Mouse (Mus musculus): ENCODE results near the gene Cds2.
"Not testable (repeated sequence)": the region's sequence is repeated elsewhere in the genome, so short reads cannot be mapped to it uniquely, and the experiment has no call there.

Gene Cds2

DNA sequence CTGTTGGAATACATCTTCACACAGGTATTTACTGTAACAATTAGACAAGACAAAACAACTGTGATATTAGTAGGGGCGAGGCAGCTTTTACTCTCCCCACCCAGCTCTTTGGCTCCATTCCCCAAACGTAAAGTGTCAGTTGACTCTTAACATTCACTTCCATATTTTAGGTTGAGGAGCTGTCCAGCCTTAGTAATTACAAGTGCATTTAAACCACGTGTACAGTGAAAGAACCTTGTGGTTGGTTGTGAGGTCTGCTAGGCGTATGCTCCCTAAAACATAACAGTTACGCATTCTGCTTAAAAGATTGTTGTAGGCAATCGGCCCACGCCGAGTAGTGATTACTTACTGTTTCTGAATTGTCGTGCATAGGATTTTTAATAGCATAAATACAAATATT is 2.2 kb downstream of the Cds2 start:
- no peak for DNase-seq (ENCODE audit: low spot score in 2 of 2)

GRCm38 (mm10) chr2:132266086-132266485 is 3.1 kb downstream of the Cds2 start:
- DNase-seq (ENCODE audit: low spot score in 2 of 2), result no peak

DNA sequence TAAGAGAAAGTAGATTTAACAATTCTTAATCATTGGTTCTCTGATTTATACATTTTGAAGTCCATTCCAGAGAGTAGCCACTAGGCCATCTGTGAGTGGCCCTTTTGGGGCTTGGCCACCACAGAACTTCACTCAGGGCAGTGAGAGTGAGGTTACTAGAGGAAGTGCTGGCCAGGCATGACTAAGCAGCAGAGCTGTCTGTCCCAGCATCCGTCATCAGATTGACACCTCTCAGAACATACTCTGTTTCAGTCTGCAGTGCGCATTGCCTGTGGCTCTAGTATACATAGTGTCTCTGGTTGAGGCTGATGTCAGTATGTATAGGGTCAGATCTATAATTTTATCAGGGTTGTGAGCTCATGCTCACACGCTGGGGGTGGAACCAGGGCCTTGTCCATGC is 6.3 kb downstream of the Cds2 start:
- DNase-seq (ENCODE audit: low spot score in 2 of 2), result no peak

GRCm38 (mm10) chr2:132270331-132270951 is 7.5 kb downstream of the Cds2 start:
- no peak for DNase-seq (ENCODE audit: low spot score in 2 of 2)

- no peak for DNase-seq (ENCODE audit: low spot score in 2 of 2)
Measured at GRCm38 (mm10) chr2:132272694-132273389, 9.9 kb downstream of the Cds2 start.

- no peak for DNase-seq (ENCODE audit: low spot score in 2 of 2)
Measured at GRCm38 (mm10) chr2:132275527-132275926, 12.6 kb downstream of the Cds2 start.

GRCm38 (mm10) chr2:132276249-132276648 is 13.3 kb downstream of the Cds2 start:
- no peak for DNase-seq (ENCODE audit: low spot score in 2 of 2)

GRCm38 (mm10) chr2:132278273-132278853 is 15.4 kb downstream of the Cds2 start:
- no peak for DNase-seq (ENCODE audit: low spot score in 2 of 2)

- DNase-seq (ENCODE audit: low spot score in 2 of 2), result no peak
Measured at GRCm38 (mm10) chr2:132279336-132279882, 16.5 kb downstream of the Cds2 start.

DNA sequence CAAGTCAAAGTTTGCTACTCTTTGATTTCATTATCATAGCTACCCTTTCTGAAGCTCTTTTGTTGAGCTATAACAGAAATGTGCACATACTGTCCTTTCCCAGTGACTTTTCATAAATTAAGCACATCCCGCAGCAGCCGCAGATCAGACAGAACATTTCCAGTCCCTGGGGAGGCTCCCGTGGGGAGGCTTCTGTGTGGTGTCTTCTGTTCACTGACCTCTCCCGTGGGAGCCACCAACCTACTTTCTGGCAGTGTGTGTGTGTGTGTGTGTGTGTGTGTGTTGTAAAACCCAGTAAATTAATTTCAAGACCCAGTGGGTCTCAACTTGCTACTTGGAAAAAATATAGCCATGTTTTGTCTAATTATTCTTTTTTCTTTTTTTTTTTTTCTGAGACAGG is 17.0 kb downstream of the Cds2 start:
- no peak for DNase-seq (ENCODE audit: low spot score in 2 of 2)

GRCm38 (mm10) chr2:132280518-132281120 is 17.7 kb downstream of the Cds2 start:
- no peak for DNase-seq (ENCODE audit: low spot score in 2 of 2)

DNA sequence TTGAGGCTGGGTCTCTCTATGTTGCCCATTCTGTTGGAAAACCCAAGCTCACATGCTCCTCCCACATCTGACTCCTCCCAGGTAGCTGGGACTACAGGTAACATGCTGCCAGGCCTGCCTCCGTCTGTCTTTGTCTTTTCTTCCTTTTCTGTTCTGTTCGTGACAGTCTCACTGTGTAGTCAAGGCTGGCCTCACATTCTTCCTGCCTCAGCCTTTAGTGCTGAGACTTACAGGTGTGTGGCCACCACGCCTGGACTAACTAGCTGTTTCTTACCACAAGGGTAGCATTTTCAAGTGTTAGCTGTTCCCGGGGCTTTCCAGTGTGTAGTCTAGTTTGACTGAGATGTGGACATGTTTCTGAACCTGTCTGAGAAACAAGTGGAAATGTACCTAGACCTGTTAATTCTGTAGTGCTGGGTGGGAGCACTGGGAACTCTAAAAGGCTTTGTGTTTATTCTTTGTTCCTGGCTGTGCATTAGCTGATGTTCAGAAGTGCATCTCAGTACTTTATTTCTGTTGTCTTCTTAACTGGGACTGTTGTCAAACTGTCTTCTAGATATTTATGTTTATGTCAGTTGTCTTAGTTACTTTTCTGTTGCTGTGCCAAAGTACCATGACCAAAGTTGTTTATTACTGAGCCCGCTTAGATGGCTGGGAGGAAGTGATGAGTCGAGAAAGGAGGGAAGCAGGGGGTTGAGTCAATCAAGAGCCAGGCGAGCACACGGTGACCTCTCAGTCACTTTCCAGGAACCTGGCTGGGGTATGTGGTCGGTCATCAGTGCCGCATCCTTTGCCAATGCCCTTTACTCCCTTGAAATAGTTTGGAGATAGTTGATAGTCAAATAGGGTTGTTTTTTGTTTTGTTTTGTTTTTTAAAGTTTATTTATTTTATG is 18.9 kb downstream of the Cds2 start:
- no peak for DNase-seq (ENCODE audit: low spot score in 2 of 2)

DNA sequence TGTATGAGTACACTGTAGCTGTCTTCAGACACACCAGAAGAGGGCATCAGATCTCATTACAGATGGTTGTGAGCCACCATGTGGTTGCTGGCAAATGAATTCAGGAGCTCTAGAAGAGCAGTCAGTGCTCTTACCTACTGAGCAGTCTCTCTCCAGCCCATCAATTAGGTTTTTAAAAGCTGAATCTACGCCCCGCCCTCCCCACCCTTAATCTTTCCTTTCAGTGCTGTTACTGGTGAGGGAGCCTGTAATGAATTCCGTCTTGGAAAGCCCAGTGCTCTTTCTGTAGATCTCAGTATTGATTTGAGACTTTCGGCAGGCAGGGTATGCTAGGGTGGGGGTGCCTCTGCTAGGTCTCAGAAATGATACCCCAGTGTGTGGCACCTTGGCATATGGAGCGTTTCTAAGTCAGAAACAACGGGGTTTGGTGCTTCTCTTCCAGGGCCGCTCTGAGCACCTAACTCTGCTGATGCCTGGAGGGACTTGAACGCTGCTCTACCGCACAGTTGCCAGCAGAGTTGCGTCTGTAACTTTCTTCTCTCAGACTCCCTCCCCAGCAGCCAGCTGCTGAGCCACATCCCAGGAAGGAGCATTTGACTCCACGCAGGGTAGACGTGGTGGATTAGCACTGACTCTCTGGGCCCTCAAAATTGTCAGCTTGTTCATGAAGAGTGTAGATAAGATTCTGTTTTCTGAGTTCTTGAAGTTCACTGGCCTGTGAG is 19.7 kb downstream of the Cds2 start:
- no peak for DNase-seq (ENCODE audit: low spot score in 2 of 2)

GRCm38 (mm10) chr2:132283236-132284070 is 20.5 kb downstream of the Cds2 start:
- DNase-seq (ENCODE audit: low spot score in 2 of 2), result no peak

DNA sequence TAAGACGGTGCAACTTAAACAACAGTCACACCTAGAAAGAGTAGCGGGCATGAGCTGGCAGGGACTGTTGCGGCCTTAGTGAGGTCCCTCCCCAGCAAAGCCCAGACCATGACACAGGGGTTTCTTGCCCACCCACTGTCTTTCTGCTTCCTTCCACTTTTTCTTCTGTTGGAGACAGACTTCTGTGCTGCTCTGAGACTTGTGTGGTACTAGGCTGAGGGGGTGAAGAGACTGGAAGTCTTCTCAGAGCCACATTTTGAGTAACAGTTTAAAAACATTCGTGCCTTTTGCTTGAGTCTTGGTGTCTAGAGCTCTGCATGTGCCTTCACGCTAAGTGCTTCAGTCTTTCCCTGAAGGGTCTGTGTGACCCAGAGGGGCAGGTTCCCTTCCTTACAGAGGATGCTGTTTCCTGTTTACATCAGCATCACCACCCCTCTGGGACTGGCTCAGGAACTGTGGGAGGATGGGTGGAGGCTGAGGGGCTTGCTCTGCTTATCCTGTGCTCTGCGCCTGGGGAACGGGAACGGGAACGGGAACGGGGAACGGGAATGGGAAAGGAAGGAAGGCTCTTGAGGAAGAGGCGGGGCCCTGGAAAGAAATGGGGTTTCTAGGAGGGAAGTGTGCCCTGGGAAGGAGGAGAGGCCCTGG is 21.7 kb downstream of the Cds2 start:
- peak; percentile 85 to 90 for DNase-seq (ENCODE audit: low spot score in 2 of 2)

GRCm38 (mm10) chr2:132285722-132286121 is 22.8 kb downstream of the Cds2 start:
- DNase-seq (ENCODE audit: low spot score in 2 of 2), result not testable (repeated sequence)

GRCm38 (mm10) chr2:132286376-132287076 is 23.6 kb downstream of the Cds2 start:
- peak; percentile 58 to 68 for DNase-seq (ENCODE audit: low spot score in 2 of 2)

GRCm38 (mm10) chr2:132289213-132289612 is 26.3 kb downstream of the Cds2 start:
- DNase-seq (ENCODE audit: low spot score in 2 of 2), result not testable (repeated sequence)

DNA sequence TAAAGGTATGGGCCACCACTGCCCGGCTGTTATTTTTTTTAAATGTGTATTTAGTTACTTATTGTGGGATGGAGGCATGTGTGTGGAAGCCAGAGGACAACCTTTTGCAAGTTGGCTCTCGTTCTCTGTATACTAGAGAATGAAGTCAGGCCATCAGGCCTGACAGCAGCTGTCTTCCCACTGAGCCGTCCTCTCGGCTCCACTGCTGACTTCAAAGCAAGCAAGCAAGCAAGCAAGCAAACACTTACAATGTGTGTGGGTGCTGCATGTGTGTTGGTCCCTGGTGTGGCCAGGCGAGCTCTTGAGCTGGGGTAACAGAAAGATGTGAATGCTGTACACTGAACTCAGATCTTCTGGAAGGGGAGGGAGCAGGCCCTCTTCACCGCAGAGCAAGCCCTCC is 27.9 kb downstream of the Cds2 start:
- no peak for DNase-seq (ENCODE audit: low spot score in 2 of 2)
